Mouse (Mus musculus) kidney, embryonic 14.5 days (tissue): ENCODE measurements around the gene Tmem165. TPM values are rescaled to one million over a fixed set of nuclear protein-coding genes. Genes with fewer than 3 reads are reported as not detected.

Experiments
- ATAC-seq: fragments of 200-750 bp; cut with Nextera tagmentation; 2 replicates; pipeline ENCODE4 v1.8.0; 2017; ENCODE audit warnings: moderate number of reproducible peaks, mild to moderate bottlenecking, moderate TSS enrichment, moderate library complexity; ENCODE audit not compliant: low FRiP score, low TSS enrichment
- H3K27ac ChIP-seq: fragments of 300-500 bp; sonication (generic); 2 replicates; pipeline ENCODE4 v1.5.1; 2014; ENCODE audit warnings: low read depth, mild to moderate bottlenecking, low read length, moderate library complexity, mixed read lengths
- H3K27me3 ChIP-seq: fragments of 300-500 bp; sonication (generic); 2 replicates; pipeline ENCODE4 v1.6.1; 2014; ENCODE audit warnings: mild to moderate bottlenecking, low read length; ENCODE audit not compliant: control insufficient read depth, insufficient read depth
- H3K36me3 ChIP-seq: fragments of 300-500 bp; sonication (generic); 2 replicates; pipeline ENCODE4 v1.6.1; 2014; ENCODE audit warnings: low read length, mixed read lengths; ENCODE audit not compliant: control insufficient read depth, insufficient read depth
- H3K4me1 ChIP-seq: fragments of 300-500 bp; sonication (generic); 2 replicates; pipeline ENCODE4 v1.6.1; 2014; ENCODE audit warnings: low read length, mixed read lengths; ENCODE audit not compliant: control insufficient read depth, insufficient read depth
- H3K4me2 ChIP-seq: fragments of 300-500 bp; sonication (generic); replicated peaks from 2 replicates; pipeline ENCODE4 v1.6.1; 2014; ENCODE audit warnings: low read depth, mild to moderate bottlenecking, low read length
- H3K4me3 ChIP-seq: fragments of 300-500 bp; sonication (generic); 2 replicates; pipeline ENCODE4 v1.5.1; 2014; ENCODE audit warnings: mild to moderate bottlenecking, low read length
- H3K9ac ChIP-seq: fragments of 300-500 bp; sonication (generic); 2 replicates; pipeline ENCODE4 v1.6.1; 2014; ENCODE audit warnings: low read depth, mild to moderate bottlenecking, low read length, moderate library complexity
- H3K9me3 ChIP-seq: fragments of 300-500 bp; sonication (generic); 2 replicates; pipeline ENCODE4 v1.6.1; 2016; ENCODE audit warnings: low read length; ENCODE audit not compliant: control insufficient read depth
- WGBS: fragments of 180-500 bp; shearing (Covaris S2); extraction: QIAGEN DNeasy Blood & Tissue Kit; methylation state at CpG from one replicate; pipeline ENCODE4 v1.1.7; 2014; 5-methylcytosine and 5-hydroxymethylcytosine counted together
- polyA plus RNA-seq: library from polyadenylated mRNA; unstranded; fragments of >200 nt; fragmentation: Nextera tagmentation; extraction: Ambion mirVana; gene quantifications from 2 replicates; pipeline ENCODE4 v1.2.1, GENCODE M21; 2014

The Tmem165 gene
- polyA plus RNA-seq, result 127 and 139 TPM in 2 replicates

GRCm38 (mm10) chr5:76183750-76184261, at the start of gene Tmem165:
TSS of gene Tmem165 (plus strand) at chr5:76183880.
- Histone ChIP-seq H3K9me3 (no peaks in the 10 kb centered on the region), H3K4me2 (peak within 1 kb of the TSS; percentile 69), H3K27ac (peak within 1 kb of the TSS; percentile 90), H3K4me1 (peaks cover 20% of the 10 kb centered on the region), H3K27me3 (no peaks in the 10 kb centered on the region), H3K4me3 (peak within 1 kb of the TSS; percentile 56), H3K9ac (peak within 1 kb of the TSS; percentile 90), H3K36me3 (peaks cover 5% of the 10 kb centered on the region; the same call in 1 of the 2 replicates)
- WGBS, result under 1% methylated on average over 35 of the region's 62 CpGs
- ATAC-seq, result peak; percentile 97

- Histone ChIP-seq H3K27ac (no peak overlapping the region), H3K9ac (no peak overlapping the region), H3K4me2 (no peak overlapping the region), H3K9me3 (no peaks in the 10 kb centered on the region), H3K4me1 (peaks cover 6% of the 10 kb centered on the region; the same call in 1 of the 2 replicates), H3K36me3 (no peaks in the 10 kb centered on the region), H3K4me3 (no peak overlapping the region), H3K27me3 (no peaks in the 10 kb centered on the region)
- no peak for ATAC-seq
- WGBS, result 79% methylated on average over 1 of the region's 1 CpGs
Observed at GRCm38 (mm10) chr5:76135644-76136043, 48.0 kb upstream of the Tmem165 start.

- 93% methylated on average over 3 of the region's 3 CpGs for WGBS
- Histone ChIP-seq H3K36me3 (no peaks in the 10 kb centered on the region), H3K4me2 (no peak overlapping the region), H3K4me3 (no peak overlapping the region), H3K27ac (no peak overlapping the region), H3K9ac (no peak overlapping the region), H3K9me3 (no peaks in the 10 kb centered on the region), H3K27me3 (no peaks in the 10 kb centered on the region), H3K4me1 (peaks cover 10% of the 10 kb centered on the region; the same call in 1 of the 2 replicates)
- no peak for ATAC-seq
Observed at GRCm38 (mm10) chr5:76136271-76136670, 47.4 kb upstream of the Tmem165 start.

- no peak overlapping the region for H3K9ac ChIP-seq
- H3K4me3 ChIP-seq, result no peak overlapping the region
- H3K9me3 ChIP-seq, result no peaks in the 10 kb centered on the region
- no peaks in the 10 kb centered on the region for H3K27me3 ChIP-seq
- H3K4me1 ChIP-seq, result peaks cover 12% of the 10 kb centered on the region; the same call in 1 of the 2 replicates
- H3K36me3 ChIP-seq, result no peaks in the 10 kb centered on the region
- H3K27ac ChIP-seq, result no peak overlapping the region
- WGBS, result 90% methylated on average over 1 of the region's 1 CpGs
- no peak overlapping the region for H3K4me2 ChIP-seq
- no peak for ATAC-seq
Observed at GRCm38 (mm10) chr5:76137586-76137985, 46.1 kb upstream of the Tmem165 start.

- no peak for ATAC-seq
- WGBS, result 83% methylated on average over 1 of the region's 1 CpGs
Observed at GRCm38 (mm10) chr5:76138071-76138470, 45.6 kb upstream of the Tmem165 start.

GRCm38 (mm10) chr5:76138512-76138911, 45.2 kb upstream of the Tmem165 start:
- WGBS, result 73% methylated on average over 10 of the region's 10 CpGs
- H3K4me3 ChIP-seq, result no peak overlapping the region
- H3K36me3 ChIP-seq, result no peaks in the 10 kb centered on the region
- no peak overlapping the region for H3K9ac ChIP-seq
- no peaks in the 10 kb centered on the region for H3K9me3 ChIP-seq
- ATAC-seq, result no peak
- H3K4me1 ChIP-seq, result peaks cover 12% of the 10 kb centered on the region; the same call in 1 of the 2 replicates
- no peak overlapping the region for H3K4me2 ChIP-seq
- no peak overlapping the region for H3K27ac ChIP-seq
- H3K27me3 ChIP-seq, result no peaks in the 10 kb centered on the region

More at GRCm38 (mm10) chr5:76138071-76138470, 45.6 kb upstream of the Tmem165 start:
- H3K9ac ChIP-seq, result no peak overlapping the region
- no peak overlapping the region for H3K27ac ChIP-seq
- no peak overlapping the region for H3K4me2 ChIP-seq
- H3K36me3 ChIP-seq, result no peaks in the 10 kb centered on the region
- H3K9me3 ChIP-seq, result no peaks in the 10 kb centered on the region
- H3K4me1 ChIP-seq, result peaks cover 12% of the 10 kb centered on the region; the same call in 1 of the 2 replicates
- H3K4me3 ChIP-seq, result no peak overlapping the region
- H3K27me3 ChIP-seq, result no peaks in the 10 kb centered on the region

GRCm38 (mm10) chr5:76139171-76139671, 44.5 kb upstream of the Tmem165 start:
- WGBS, result 48% methylated on average over 7 of the region's 7 CpGs
- peak overlapping the region; percentile 56 for H3K4me2 ChIP-seq
- H3K9me3 ChIP-seq, result no peaks in the 10 kb centered on the region
- H3K36me3 ChIP-seq, result no peaks in the 10 kb centered on the region
- H3K4me1 ChIP-seq, result peaks cover 12% of the 10 kb centered on the region; the same call in 1 of the 2 replicates
- H3K4me3 ChIP-seq, result peak overlapping the region; percentile 70; the same call in 1 of the 2 replicates
- H3K27me3 ChIP-seq, result no peaks in the 10 kb centered on the region
- H3K27ac ChIP-seq, result no peak overlapping the region
- no peak for ATAC-seq
- H3K9ac ChIP-seq, result peak overlapping the region; percentile 92; the same call in 1 of the 2 replicates

GRCm38 (mm10) chr5:76139808-76140729, 43.6 kb upstream of the Tmem165 start, which contains the start of gene Srd5a3:
TSS of gene Srd5a3 (plus strand) at chr5:76140271.
- peak within 1 kb of the TSS; percentile 99 for H3K27ac ChIP-seq
- H3K4me1 ChIP-seq, result peaks cover 12% of the 10 kb centered on the region; the same call in 1 of the 2 replicates
- H3K4me3 ChIP-seq, result peak within 1 kb of the TSS; percentile 70
- no peaks in the 10 kb centered on the region for H3K27me3 ChIP-seq
- H3K4me2 ChIP-seq, result peak within 1 kb of the TSS; percentile 56
- peak within 1 kb of the TSS; percentile 92 for H3K9ac ChIP-seq
- peak; percentile 98 for ATAC-seq
- under 1% methylated on average over 57 of the region's 69 CpGs for WGBS
- H3K36me3 ChIP-seq, result no peaks in the 10 kb centered on the region
- H3K9me3 ChIP-seq, result no peaks in the 10 kb centered on the region
